Mouse (Mus musculus) testis, adult 2 months (tissue): ENCODE measurements around the gene Bcap31.

ENCODE experiments used
- CTCF ChIP-seq: fragments of 200-500 bp; IDR thresholded peaks from 2 replicates; pipeline ENCODE4 v1.5.1; 2012; ENCODE audit warnings: low read depth, mild to moderate bottlenecking, inconsistent platforms, low read length, moderate library complexity; ENCODE audit not compliant: control insufficient read depth, insufficient read depth, insufficient replicate concordance
- POLR2A ChIP-seq: fragments of 200-500 bp; IDR thresholded peaks from 2 replicates; pipeline ENCODE4 v1.6.1; 2012; ENCODE audit warnings: low read depth, mild to moderate bottlenecking, inconsistent platforms, low read length, moderate library complexity; ENCODE audit not compliant: control insufficient read depth

GRCm38 (mm10) chrX:73653392-73653791 lies 62.6 kb downstream of the Bcap31 start:
- no peak for TF ChIP-seq CTCF
- no peak for TF ChIP-seq POLR2A
